Comparison of ENCODE assay signal across 8 mouse cellular contexts in the genomic region with DNA sequence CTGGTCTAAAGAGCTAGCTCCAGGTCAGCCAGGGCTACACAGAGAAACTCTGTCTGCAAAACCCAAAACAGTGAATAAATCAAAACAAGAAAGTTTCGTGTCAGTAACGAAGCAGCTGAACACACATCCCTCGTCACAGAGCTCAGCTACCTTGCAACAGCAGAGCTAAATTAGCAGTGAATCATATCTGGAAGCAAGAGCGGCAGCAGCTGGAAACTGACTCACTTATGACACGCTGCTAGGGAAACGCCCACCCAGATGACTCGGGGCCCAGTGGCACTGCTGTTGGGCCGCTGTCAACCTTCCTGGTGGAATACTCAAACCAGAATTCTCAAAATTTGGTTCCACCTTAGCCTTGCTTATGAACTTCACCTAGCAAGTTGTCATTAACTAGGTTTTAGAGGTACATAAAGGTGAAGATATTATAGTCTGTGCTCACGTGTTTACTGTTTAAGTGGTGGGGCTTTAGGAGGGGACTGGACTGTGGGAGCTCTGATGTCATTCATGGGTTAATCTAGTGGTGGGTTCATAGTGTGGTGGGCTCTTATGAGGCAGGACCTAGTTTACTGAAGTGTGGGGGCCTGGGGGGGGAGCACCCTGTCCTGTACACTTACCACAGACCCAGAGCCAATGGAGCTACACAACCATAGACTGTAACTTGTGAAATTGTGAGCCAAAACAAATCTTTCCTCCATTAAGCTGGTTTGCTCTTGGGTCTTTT. TPM values are rescaled to one million over a fixed set of nuclear protein-coding genes. Genes with fewer than 3 reads are reported as not detected.
A peak's percentile ranks its signal among the peaks of the same experiment; 100 is the strongest.
DNase-seq lines count a peak whose midpoint lies in the region; ATAC-seq lines count a peak whose summit lies in the region.

No protein-coding gene starts in this region.

- no peak overlapping the region for H3K4me2 ChIP-seq in neural tube, embryonic 15.5 days

- no peaks in the 10 kb centered on the region for H3K27me3 ChIP-seq in neural tube, embryonic 15.5 days (replicated peaks)

- peaks cover 12% of the 10 kb centered on the region; the same call in 1 of the 2 replicates for H3K4me1 ChIP-seq in neural tube, embryonic 15.5 days

- H3K9me3 ChIP-seq in neural tube, embryonic 15.5 days (replicated peaks): no peaks in the 10 kb centered on the region

- DNase-seq in layer of hippocampus, adult 9-11 months: peak; percentile 26
- DNase-seq in layer of hippocampus, adult 9-10 months (ENCODE audit: low spot score): no peak
- DNase-seq in adrenal gland, postnatal 10 days: peak; percentile 73
- DNase-seq in heart, postnatal 36 days: peak; percentile 19 to 20
- DNase-seq in cerebellum, adult 9-11 months: no peak
- no peak for DNase-seq in layer of hippocampus, postnatal 14 days (ENCODE audit: low spot score in 2 of 2)

- ATAC-seq in megakaryocyte progenitor cell, adult 5-6 weeks (replicated peaks; ENCODE audit: poor library complexity): peak; percentile 70
- ATAC-seq in neural tube, embryonic 15.5 days (ENCODE audit: low FRiP score): no peak

- no peak overlapping the region for H3K9ac ChIP-seq in neural tube, embryonic 15.5 days (replicated peaks)

- H3K4me3 ChIP-seq in neural tube, embryonic 15.5 days (replicated peaks): no peak overlapping the region

- intact Hi-C loops in heart, postnatal 36 days (cut with DNase I): no loop called here

- no peaks in the 10 kb centered on the region for H3K36me3 ChIP-seq in neural tube, embryonic 15.5 days

- H3K27ac ChIP-seq in neural tube, embryonic 15.5 days (replicated peaks): no peak overlapping the region

- 72% methylated on average over 9 of the region's 9 CpGs for WGBS in neural tube, embryonic 15.5 days

RNA-seq across cellular contexts. Expression of a gene that starts 55.3 kb away (rescaled TPM):
- total RNA-seq in adrenal gland, postnatal 10 days (2021): 10 to 100 TPM; 67.9 to 74.3 TPM
- 10 to 100 TPM; 92.8 to 96.5 TPM for total RNA-seq in heart, postnatal 36 days (2021)
- 28.1 and 30.0 TPM in 2 replicates for total RNA-seq in megakaryocyte progenitor cell, adult 5-6 weeks (2015)
- 32.9 and 33.4 TPM in 2 replicates for total RNA-seq in megakaryocyte progenitor cell, adult 5-6 weeks (2017)
- 100 to 1,000 TPM in 1 of 2 experiments, 10 to 100 TPM in 1; 99.1 to 102 TPM for total RNA-seq in layer of hippocampus, postnatal 14 days (2021)
- polyA plus RNA-seq in neural tube, embryonic 15.5 days (2015; fragmentation: Nextera tagmentation; extraction: Ambion mirVana): 31.2 and 37.3 TPM in 2 replicates

Comparison
In these comparisons a context has a peak if more than half of its experiments do, and no peak if none do; other contexts are left out.
1. DNase-seq: peak in layer of hippocampus, adult 9-11 months (single experiment), adrenal gland, postnatal 10 days (single experiment) and heart, postnatal 36 days (2 of 2); none in layer of hippocampus, adult 9-10 months (single experiment), cerebellum, adult 9-11 months (single experiment) and layer of hippocampus, postnatal 14 days (0 of 2).